Mouse (Mus musculus): ENCODE measurements around the gene Mthfs. TPM values are rescaled to one million over a fixed set of nuclear protein-coding genes. Genes with fewer than 3 reads are reported as not detected.

Mthfs gene
- total RNA-seq, 4 experiments from 2014 or later: 14.6 to 25.6 (median 19.5) TPM

Other genes with a start within 250 kb of the Mthfs start
- gene Trim43b, start 117.8 kb upstream of the Mthfs start, total RNA-seq (2022): under 1 TPM in 2 of 4 experiments, not detected in 2; 0.16 to 0.20 TPM
- gene Bcl2a1b, start 11.5 kb upstream of the Mthfs start, total RNA-seq (2022): 1 to 10 TPM in 1 of 4 experiments, under 1 TPM in 1, not detected in 2; 0.52 to 2.9 TPM
- gene Gm29094, start 11.3 kb upstream of the Mthfs start, total RNA-seq (2022): 1 to 10 TPM in 1 of 4 experiments, under 1 TPM in 1, not detected in 2; 0.44 to 2.5 TPM

Data from heart, adult 8-10 months (tissue).